Mouse (Mus musculus): ENCODE measurements at regions not wholly inside any gene's neighbourhood (a gene's known extent, or its start where the extent isn't known, plus 50 kb on each side); places are given as distances from the start of the nearest gene placed in this dataset.

DNA sequence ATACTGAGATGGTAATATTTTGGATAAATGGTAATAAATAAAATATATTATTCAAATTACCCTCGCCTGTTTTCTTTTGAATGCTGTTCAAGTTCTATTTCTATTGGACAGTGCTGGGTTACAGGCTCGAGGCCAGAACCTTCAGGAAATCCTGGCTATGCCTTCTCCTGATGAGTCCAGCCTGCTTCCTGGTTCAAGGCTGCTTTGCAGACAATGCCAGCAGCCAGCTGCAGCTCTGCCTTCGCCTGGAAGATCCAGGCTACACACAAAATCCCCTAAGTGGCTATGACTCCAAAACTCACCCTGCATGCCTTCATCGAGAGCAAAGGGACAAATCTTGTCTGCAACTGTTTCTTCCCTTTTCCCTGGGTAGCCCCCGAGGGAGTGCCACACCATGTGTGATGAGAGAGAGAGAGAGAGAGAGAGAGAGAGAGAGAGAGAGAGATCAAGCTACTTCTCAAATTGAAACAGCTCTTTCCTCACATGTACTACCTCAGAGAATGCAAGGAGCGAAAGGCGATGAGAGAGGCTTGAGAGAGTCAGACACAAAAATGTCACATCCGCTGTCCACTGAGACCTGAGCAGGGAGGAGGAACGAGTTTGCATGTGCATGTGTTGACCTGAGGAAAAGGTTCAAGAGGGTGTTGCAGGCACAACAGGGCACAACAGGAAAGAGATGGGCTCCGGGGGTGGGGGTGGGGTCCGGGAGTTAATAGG is 319.7 kb downstream of the Bcor start:
- DNase-seq (ENCODE audit: low spot score): peak; percentile 35

DNA sequence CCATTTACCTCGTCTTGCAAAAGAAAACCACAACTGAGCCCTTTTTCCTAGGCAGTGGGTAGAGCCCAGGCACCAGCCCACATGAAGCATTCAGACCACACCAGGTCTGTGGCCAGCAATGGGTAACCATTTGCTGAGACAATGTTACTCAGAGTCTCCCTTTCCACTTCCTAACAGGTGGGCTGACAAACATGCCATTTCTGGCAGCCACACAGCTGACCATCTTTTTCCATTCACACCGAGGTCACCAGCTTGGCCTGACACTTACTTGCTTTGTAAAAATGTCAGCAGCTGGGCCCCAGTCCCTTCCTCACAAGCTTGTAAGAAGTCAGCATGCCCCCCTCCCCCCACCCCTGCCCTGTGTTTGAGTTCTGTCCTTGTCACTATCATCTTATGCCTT is 314.6 kb downstream of the Bcor start:
- no peak for DNase-seq (ENCODE audit: low spot score)

DNA sequence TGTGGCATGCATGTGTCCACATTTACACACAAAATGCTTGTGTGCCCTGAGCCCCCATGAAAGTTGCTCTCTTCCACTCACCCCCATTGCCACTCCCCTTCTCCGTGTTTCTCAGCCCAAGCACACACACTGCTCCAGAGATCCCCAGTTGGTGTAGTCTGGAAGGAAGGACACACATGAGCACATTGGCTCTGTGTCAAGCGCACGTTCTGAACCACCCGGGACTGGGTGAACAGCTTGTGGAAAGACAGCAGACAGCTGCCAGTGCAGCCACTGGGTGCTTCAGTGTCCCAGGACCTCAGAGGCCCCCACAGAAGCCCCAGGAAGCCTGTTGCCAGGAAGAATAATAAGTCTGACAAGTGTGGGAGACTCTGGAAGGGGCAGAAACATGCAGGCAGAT is 304.2 kb downstream of the Bcor start:
- DNase-seq (ENCODE audit: low spot score): no peak

DNA sequence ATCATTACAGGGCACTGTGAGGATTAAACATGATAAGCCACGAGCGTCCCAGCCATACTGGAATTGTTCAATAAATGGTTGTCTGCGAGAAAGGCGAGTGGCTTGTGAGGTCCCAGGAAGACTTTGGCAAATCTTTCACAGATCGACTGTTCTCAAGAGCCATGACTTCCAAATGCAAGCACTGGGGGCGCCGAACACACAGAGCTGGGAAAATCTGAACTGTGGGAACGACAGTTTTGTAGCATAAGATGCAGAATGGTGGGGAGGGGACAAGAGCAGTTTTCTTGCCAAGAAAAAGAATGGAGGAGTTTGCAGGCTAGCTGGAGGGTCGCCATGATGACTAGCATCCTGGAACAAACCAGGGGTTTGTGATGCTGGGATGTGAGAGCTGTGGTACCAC is 300.8 kb downstream of the Bcor start:
- DNase-seq (ENCODE audit: low spot score): no peak

DNA sequence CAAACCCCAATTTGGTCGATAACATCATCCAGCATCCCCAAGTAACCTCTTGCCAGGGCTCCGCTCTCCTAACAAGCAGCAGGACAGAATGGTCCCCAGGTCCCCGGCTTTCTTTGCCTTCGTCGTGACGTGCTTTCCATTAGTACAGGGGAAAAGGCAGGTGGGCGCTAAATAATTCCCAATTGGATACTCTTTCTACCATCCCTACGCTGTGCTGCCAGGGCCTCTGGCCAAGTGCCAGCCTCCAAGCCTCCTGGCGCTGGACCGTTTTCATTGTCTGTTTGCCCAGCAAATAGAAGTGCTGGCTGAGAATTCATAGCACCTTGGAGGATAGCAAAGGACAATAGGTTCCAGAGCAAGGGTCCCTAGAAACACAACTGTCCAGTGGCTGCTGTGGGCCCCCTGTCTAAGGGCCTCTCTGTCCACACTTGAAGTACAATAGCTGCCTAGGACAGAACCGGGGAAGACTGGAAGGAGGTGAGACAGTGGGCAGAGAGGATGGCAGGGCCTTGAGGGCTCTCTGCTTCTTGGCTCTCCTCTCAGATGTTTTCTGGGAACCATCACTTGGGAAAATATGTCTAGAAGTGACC is 298.9 kb downstream of the Bcor start:
- no peak for DNase-seq (ENCODE audit: low spot score)

DNA sequence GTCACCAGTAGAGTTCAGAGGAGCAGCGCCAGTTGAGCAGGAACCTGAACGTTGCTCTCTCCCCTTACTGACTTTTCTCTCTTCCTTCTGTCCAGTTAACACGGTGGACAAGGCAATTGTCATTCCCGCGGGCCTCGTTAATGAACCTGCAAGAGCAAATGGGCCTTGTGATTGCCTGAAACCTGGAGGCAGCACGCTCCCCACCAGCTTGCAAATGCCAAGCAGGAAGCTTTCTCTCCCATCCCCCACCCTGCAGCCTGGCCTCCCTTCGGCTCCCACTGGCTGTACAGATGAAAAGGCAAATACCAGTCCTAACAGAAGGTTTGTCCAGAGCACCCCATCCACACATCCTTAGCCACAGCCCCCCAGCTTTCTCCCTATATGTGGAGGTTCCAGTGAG is 298.3 kb downstream of the Bcor start:
- DNase-seq (ENCODE audit: low spot score): no peak

DNA sequence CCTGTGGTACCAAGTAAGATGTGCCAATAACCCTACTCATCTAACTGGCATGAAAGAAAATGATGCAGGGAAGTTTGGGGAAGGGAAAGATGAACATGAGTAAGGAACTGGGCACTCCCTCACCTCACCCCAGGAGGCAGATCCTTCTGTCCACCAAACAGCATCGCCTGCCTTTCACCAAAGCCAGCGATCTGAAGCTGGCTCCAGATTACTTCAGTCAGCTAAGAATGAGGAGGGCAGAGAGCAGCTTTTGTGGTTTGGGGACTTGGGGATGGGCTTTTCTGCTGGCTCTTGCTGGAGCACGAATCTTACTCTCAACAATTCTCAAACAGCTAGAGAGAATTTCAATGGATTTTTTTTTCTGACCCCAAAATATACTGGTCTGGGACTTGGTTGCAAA is 297.0 kb downstream of the Bcor start:
- no peak for DNase-seq (ENCODE audit: low spot score)

DNA sequence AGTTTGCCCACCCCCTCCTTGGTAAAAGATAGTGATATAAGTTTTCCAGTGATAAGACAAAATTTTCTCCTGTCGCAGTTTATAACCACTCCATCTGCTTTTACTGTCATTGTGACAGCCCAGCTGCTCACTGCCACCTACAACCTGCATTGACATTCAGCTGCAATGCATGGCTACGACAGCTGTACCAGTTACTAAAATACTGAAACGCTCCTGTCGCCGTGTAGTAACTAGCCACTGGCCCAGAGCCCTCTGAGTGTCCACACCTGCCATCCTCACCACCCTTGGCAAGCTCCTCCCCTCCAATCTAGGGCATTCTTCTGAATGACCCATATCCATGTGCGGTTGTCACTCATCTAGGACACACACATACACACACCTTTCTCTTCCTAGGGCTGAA is 286.2 kb downstream of the Bcor start:
- no peak for DNase-seq (ENCODE audit: low spot score)

DNA sequence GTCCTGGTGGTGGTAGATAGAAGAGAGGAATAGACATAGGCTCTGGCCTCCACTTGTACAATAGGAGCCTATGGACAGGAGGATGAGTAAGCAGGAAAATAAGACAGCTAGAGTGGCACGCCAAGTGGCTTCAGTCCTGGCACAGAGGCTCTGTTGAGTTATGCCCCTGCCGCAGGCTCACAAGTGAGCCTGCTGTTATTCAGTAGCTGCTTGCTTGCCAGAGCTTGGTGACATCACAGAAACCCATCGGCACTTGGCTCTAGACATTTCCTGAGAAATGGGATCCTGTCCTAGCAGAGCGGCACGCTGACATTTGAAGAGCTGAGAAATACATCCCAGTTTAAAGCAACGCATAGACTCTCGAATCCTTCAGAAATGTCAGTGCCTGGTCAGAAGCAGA is 283.5 kb downstream of the Bcor start:
- DNase-seq (ENCODE audit: low spot score): no peak

DNA sequence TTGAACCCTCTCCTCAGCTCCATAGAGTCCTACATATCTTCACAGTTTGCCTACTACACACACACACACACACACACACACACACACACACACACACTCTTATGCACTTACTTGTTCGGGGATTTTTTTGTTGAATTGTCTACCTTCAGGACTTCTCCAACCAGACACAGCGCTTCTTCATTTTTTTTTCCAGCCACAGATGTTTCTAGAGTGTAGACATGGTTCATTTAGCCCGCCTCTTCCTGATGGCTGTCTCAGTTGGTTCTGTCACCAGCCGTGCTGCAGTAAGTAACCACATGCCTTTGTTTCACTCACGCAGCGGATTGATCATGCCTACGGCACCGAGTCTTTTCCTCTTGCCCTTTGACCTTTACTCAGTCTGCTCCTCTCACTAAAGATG is 282.1 kb downstream of the Bcor start:
- DNase-seq (ENCODE audit: low spot score): no peak

DNA sequence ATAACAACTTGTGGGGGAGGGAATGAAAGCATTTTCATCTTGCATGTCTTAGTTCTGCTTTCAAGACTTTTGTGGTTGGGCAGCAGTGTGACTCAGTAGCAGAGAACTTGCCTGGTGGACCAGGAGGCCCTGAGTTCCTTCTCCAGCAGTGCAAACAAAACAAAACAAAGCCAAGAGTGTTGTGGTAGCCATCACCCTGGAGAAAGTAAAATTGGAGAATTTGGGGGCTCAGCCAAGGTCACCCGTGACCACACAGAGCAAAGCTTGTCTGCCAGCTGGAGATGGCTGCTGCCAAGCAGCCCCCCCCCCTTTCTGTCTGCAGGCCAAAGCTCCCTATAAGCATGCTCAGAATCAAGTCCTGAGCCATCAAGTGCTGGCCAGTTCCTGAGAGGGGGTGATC is 279.2 kb downstream of the Bcor start:
- DNase-seq (ENCODE audit: low spot score): peak; percentile 18

DNA sequence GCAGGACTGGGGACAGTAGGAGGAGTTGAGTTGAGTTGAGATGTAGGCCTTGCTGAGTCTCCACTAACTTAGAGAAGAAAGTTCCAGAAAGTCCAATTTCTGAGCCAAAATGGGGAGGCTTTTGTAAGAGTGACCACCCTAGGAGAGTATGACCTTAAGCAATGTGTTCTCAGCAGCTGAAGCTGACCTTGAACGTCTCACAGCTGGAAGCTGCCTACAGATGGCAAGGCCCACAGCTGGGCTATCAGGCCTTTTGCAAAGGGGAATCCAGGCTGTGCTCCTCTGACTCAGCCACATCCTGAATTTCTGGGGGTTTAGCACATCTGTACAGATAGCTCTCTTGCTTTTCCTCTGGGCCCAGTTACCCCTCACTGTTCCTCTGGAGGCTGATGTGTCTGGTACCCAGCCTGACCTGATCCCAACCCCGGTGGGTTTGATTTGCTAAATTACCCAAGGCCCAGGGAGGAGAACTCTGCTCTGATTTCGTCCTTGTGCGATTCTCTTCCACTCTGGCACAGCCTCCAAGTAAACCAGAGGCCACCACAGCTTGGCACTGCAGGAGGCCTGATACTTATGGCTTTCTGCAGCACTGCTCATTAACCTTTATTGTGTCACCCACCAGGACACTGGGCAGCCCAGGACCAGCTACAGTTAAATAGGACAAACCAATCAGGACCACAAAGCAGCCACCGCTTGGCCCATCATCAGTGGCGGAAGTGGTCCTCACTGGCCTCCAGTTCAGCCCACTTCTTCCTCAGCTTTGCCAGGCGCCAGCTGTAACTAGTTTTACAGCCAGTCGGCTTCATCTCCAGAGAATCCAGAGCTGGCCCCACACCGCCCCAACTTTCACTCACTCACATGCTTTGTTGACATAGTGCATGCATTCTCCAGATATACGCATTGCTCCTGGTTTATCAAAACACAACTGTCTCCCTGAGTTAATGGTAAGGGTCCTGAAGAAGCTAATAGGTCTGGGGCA is 276.1 kb downstream of the Bcor start:
- no peak for DNase-seq (ENCODE audit: low spot score)

DNA sequence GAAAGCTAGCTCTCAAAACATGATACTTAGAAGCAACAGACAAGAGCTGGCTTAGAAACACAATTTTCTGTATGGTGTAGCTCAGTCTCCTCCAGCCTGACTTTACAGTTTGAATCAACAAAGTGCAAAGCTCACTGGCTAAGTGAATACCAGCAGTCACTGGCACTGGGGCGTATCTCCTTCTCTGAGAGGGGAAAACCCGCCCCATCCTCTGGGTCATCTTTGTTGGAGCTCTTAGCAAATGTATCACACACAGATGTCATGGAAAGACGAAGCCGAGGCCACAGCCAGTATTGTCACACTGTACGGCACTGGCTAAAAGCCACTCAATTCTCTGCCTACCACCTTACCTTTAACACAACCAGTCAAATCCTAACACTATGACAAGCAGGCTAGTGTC is 267.8 kb downstream of the Bcor start:
- no peak for DNase-seq (ENCODE audit: low spot score)

DNA sequence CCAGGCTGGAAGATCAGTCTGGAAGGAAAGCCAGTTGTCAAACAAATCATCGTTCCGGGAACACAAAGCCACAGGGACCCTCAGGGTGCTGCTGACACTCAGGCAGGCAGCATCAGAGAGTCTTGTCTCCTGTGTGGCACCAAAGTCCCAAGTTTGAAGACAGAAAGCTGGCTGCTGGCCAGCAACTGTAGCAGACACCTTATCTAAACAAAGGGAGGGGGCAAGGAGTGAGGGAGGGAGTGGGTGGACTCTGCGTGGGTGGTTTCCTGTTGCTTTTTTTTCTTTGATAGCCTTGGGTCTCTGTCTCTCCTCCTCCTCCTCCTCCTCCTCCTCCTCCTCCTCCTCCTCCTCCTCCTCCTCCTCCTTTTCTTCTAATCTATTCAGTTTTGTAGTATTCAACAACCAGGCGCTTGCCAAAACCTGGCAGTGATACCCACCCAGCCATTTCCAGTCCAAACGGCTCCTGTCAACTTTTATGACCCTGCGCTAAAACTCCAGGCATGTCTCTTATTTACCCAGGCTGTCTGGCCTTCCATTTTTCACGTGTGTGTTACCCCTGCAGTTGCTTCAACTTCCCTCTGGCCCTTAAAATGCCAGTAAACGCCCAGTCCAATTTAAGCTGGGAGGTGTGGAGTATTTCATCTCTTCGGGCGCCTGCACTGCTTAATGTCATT is 266.4 kb downstream of the Bcor start:
- DNase-seq (ENCODE audit: low spot score): peak; percentile 15

DNA sequence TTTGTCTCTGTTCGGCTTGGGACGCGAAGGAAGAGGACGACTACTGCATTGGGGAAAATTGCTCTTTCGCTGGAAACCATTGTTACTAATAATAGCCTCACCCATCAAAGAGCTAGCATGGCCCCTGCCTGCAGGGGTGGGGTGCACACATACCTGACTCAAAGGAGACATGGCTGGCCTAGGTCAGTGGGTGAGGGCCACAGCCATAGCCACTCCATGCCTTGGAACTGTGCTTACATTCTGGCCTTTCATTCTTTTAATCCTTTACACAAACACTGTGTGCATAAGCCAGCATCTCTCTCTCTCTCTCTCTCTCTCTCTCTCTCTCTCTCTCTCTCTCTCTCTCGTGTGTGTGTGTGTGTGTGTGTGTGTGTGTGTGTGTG is 265.9 kb downstream of the Bcor start:
- no peak for DNase-seq (ENCODE audit: low spot score)

DNA sequence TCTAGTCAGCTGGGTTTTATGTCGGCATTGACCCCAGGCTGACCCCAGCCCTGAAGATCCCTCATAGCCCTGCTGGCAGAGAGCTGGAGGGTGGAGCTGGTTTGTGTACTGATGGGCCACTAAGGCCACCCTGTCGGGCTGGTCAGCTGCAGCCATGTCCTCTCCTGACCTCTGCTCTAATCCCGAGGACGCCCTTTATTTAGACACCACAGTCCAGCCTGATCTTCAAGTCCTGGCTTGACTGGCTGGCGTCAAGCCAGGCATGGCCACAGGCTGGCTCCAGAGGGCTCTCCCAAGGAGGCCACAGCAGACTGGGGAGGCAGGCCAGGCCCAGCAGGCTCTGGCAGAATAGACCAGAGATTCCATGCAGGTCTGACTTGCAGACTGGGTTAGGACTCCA is 264.8 kb downstream of the Bcor start:
- DNase-seq (ENCODE audit: low spot score): no peak

DNA sequence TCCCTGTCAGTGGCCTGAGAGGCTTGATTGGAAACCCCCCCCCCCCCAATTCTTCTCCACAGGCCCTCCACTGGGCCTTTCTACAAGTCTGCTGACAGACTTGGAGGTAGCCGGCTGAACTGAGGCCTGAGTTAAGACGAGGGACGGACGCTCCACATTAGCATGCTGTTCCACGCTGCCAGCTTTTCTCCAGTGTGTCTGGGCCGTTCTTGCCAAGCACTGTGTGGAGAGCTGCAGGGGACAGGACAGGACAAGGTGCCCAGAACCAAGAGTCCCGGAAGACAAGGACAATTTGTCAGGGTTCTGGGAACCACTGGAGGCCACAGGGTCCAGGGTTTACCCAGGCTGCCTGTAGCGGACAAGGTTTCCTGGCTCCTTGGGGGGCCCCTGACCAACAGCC is 261.9 kb downstream of the Bcor start:
- DNase-seq (ENCODE audit: low spot score): no peak

DNA sequence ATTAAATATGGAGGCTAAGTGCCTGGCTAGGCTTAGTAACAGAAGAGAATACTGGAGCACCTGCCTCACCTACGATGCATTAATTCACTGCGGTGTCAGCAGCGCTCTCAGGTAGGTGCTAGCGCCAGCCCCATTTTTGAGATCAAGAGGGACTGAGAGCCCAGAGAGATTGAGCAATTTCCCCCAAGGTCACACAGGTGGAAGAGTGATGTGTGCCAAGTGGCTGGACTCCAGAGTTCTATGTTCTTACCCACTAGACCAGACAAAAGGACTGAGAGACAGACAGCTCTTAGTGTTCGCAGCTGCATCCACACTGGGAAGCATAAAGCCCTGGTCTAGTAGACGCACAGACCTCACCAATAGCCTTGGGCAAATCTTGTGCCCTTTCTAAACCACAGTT is 261.1 kb downstream of the Bcor start:
- no peak for DNase-seq (ENCODE audit: low spot score)

DNA sequence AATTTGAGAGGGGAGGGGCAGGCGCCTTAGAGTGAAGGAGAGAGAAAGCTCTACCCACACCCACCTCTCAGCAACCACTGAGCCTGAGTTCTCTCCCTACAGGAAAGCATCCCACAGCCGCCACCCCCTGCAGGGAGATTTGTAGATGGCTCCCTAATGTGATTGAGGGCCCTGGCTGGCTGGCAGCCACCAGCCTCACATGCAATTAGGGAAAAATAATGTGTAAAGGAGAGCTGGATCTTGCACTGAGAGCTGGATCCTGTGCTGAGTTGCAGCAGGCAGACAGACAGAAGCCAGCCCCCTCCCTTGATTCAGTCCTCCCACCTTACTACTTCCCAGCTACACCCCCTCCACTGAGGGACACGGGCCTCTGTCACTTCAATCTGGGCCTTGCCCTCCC is 260.2 kb downstream of the Bcor start:
- no peak for DNase-seq (ENCODE audit: low spot score)

DNA sequence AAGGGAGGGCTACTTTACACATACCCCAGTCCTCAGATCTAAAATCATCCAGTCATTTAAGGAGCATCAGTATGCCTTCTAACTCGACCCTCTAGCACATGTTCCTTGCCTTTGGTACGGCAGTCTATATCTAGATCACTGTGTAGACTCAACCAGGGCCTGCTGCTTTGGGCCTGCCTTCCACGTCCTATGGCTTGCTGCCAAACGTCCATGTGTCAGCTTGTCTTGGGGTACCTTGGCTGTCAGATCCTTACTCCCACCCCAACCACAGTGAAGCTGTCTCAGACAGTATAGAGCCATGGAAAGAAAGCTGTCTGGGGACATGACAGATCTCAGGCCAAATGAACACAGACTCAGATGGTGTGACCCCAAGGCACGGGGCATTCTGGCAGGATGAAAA is 258.4 kb downstream of the Bcor start:
- DNase-seq (ENCODE audit: low spot score): no peak

DNA sequence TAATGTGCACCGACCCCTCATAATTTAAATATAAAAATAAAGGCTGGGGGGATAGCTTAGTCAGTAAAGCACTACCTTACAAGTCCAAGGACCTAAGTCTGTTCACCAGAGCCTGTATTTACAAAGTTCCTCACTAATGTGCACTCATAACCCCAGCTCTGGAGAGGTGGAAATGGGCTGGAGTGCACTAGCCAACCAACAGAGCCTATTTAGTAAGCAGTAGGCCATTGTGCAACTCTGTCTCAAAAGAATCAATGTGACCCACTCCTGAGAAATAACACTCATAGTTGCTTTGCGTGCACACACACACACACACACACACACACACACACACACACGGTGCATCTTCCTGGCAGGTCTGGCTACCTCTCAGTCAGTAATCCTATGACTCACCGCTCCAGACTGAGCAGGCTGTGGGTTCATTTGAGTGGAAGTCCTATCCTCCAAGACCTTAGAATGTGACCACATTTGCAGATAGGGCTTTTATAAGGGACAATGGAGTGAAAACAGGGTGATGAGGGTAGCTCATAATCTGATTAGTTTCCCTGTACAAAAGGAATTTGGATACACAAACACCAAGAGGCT is 256.9 kb downstream of the Bcor start:
- DNase-seq (ENCODE audit: low spot score): no peak

DNA sequence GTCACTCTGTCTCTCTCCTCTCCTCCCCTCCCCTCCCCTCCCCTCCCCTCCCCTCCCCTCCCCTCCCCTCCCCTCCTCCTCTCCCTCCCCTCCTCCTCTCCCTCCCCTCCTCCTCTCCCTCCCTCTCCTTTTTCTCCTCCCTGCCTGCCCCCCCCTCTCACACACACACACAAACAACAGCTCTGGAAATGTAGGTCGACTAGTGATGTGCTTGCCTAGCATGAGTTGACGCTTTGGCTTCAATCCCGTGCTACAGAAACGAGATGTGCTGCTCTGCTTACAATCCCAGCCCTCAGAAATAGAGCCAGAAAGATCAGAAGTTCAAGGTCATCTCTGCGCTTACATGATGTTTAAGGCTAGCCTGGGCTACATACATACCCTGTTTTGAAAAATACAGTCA is 254.9 kb downstream of the Bcor start:
- DNase-seq (ENCODE audit: low spot score): no peak

Measured in ovary, adult 18-20 months (tissue).